Mouse (Mus musculus): ENCODE measurements around the gene Slc4a1.

DNA sequence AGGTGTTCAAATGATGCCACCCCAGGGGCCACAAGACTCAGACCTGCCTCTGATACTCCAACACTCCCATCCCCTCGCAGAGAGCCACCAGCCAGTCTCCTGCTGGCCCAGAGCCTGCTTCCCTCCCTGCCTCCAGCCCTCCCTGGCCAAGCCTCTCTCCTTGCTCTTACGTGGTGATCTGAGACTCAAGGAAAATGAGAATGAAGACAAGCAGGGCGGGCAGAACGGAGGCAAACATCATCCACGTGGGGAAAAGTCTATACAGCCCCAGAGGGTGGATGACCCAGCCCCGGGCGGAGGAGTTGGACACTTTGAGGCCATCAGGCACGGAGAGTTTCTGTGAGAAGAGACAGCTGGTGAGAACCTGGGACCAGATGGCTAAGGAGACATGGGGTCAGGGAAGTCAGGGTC lies 13.0 kb downstream of the Slc4a1 start:
- TF ChIP-seq CTCF (IDR thresholded peaks at IDR 0.05; ENCODE audit: low read depth) (no peak), EP300 (IDR thresholded peaks at IDR 0.05; ENCODE audit: low read depth) (peak; percentile 4; the same call in 1 of the 2 replicates)
